Mouse (Mus musculus): Measurements from ENCODE around the gene Cel. TPM values are rescaled to one million over a fixed set of nuclear protein-coding genes. Genes with fewer than 3 reads are reported as not detected.

Cel gene
- polyA plus RNA-seq, 1 experiment from 2014 or later = 3.3 TPM

- peaks cover 28% of the 10 kb centered on the region for H3K4me1 ChIP-seq (replicated peaks; ENCODE audit: control insufficient read depth, insufficient read depth)
Observed at GRCm38 (mm10) chr2:28535263-28535540, 28.0 kb downstream of the Cel start.

GRCm38 (mm10) chr2:28534436-28535262 is 28.6 kb downstream of the Cel start:
- Histone ChIP-seq H3K9me3 (ENCODE audit: control insufficient read depth, low read length) (no peaks in the 10 kb centered on the region), H3K9ac (ENCODE audit: low read length) (peak overlapping the region; percentile 77), H3K4me2 (replicated peaks; ENCODE audit: low read depth) (peak overlapping the region; percentile 85), H3K4me1 (replicated peaks; ENCODE audit: control insufficient read depth, insufficient read depth) (peaks cover 27% of the 10 kb centered on the region), H3K36me3 (ENCODE audit: control insufficient read depth, insufficient read depth, low read length) (no peaks in the 10 kb centered on the region), H3K4me3 (ENCODE audit: low read depth, low read length) (peak overlapping the region; percentile 63), H3K27me3 (ENCODE audit: control insufficient read depth, insufficient read depth, low read length) (no peaks in the 10 kb centered on the region), H3K27ac (replicated peaks) (peak overlapping the region; percentile 69)
- TF ChIP-seq CTCF (IDR thresholded peaks at IDR 0.05; ENCODE audit: low read depth) (no peak), EP300 (optimal IDR thresholded peaks at IDR 0.05) (no peak)
- DNase-seq (ENCODE audit: low spot score) (peak; percentile 33), ATAC-seq (ENCODE audit: low FRiP score, low TSS enrichment) (no peak)
- 46% methylated on average over 11 of the region's 11 CpGs for WGBS

More at GRCm38 (mm10) chr2:28535263-28535540, 28.0 kb downstream of the Cel start:
- Histone ChIP-seq H3K27ac (replicated peaks) (peak overlapping the region; percentile 69), H3K27me3 (ENCODE audit: control insufficient read depth, insufficient read depth, low read length) (no peaks in the 10 kb centered on the region), H3K36me3 (ENCODE audit: control insufficient read depth, insufficient read depth, low read length) (no peaks in the 10 kb centered on the region), H3K4me3 (ENCODE audit: low read depth, low read length) (no peak overlapping the region), H3K9ac (ENCODE audit: low read length) (peak overlapping the region; percentile 41), H3K4me2 (replicated peaks; ENCODE audit: low read depth) (peak overlapping the region; percentile 85; the same call in 1 of the 2 replicates), H3K9me3 (ENCODE audit: control insufficient read depth, low read length) (no peaks in the 10 kb centered on the region)
- ATAC-seq (ENCODE audit: low FRiP score, low TSS enrichment) (no peak), DNase-seq (ENCODE audit: low spot score) (no peak)
- TF ChIP-seq CTCF (IDR thresholded peaks at IDR 0.05; ENCODE audit: low read depth) (no peak), EP300 (optimal IDR thresholded peaks at IDR 0.05) (no peak)
- 43% methylated on average over 4 of the region's 4 CpGs for WGBS

- Histone ChIP-seq H3K36me3 (ENCODE audit: control insufficient read depth, insufficient read depth, low read length) (no peaks in the 10 kb centered on the region), H3K4me3 (ENCODE audit: low read depth, low read length) (peak overlapping the region; percentile 63), H3K4me2 (replicated peaks; ENCODE audit: low read depth) (peak overlapping the region; percentile 85), H3K27me3 (ENCODE audit: control insufficient read depth, insufficient read depth, low read length) (no peaks in the 10 kb centered on the region), H3K9me3 (ENCODE audit: control insufficient read depth, low read length) (no peaks in the 10 kb centered on the region), H3K9ac (ENCODE audit: low read length) (peak overlapping the region; percentile 77), H3K27ac (replicated peaks) (peak overlapping the region; percentile 69), H3K4me1 (replicated peaks; ENCODE audit: control insufficient read depth, insufficient read depth) (peaks cover 22% of the 10 kb centered on the region)
- DNase-seq (ENCODE audit: low spot score) = no peak
- 60% methylated on average over 7 of the region's 7 CpGs for WGBS
- ATAC-seq (ENCODE audit: low FRiP score, low TSS enrichment) = no peak
- TF ChIP-seq EP300 (optimal IDR thresholded peaks at IDR 0.05) (no peak), CTCF (IDR thresholded peaks at IDR 0.05; ENCODE audit: low read depth) (no peak)
Observed at GRCm38 (mm10) chr2:28533901-28534435, 29.2 kb downstream of the Cel start.

GRCm38 (mm10) chr2:28532938-28533771 is 30.0 kb downstream of the Cel start:
- peaks cover 17% of the 10 kb centered on the region for H3K4me1 ChIP-seq (replicated peaks; ENCODE audit: control insufficient read depth, insufficient read depth)
- H3K9ac ChIP-seq (ENCODE audit: low read length) = peak overlapping the region; percentile 77
- H3K9me3 ChIP-seq (ENCODE audit: control insufficient read depth, low read length) = no peaks in the 10 kb centered on the region
- ATAC-seq (ENCODE audit: low FRiP score, low TSS enrichment) (peak; percentile 91), DNase-seq (ENCODE audit: low spot score) (peak; percentile 95)
- H3K4me2 ChIP-seq (replicated peaks; ENCODE audit: low read depth) = peak overlapping the region; percentile 85
- no peaks in the 10 kb centered on the region for H3K27me3 ChIP-seq (ENCODE audit: control insufficient read depth, insufficient read depth, low read length)
- peak overlapping the region; percentile 63 for H3K4me3 ChIP-seq (ENCODE audit: low read depth, low read length)
- WGBS = 2% methylated on average over 48 of the region's 49 CpGs
- H3K36me3 ChIP-seq (ENCODE audit: control insufficient read depth, insufficient read depth, low read length) = no peaks in the 10 kb centered on the region
- TF ChIP-seq CTCF (IDR thresholded peaks at IDR 0.05; ENCODE audit: low read depth) (peak; percentile 51), EP300 (optimal IDR thresholded peaks at IDR 0.05) (no peak)
- peak overlapping the region; percentile 69 for H3K27ac ChIP-seq (replicated peaks)

- WGBS = 55% methylated on average over 7 of the region's 7 CpGs
- TF ChIP-seq EP300 (optimal IDR thresholded peaks at IDR 0.05) (no peak), CTCF (IDR thresholded peaks at IDR 0.05; ENCODE audit: low read depth) (no peak)
- peaks cover 23% of the 10 kb centered on the region for H3K4me1 ChIP-seq (replicated peaks; ENCODE audit: control insufficient read depth, insufficient read depth)
Observed at GRCm38 (mm10) chr2:28530311-28530710, 32.9 kb downstream of the Cel start.

More at GRCm38 (mm10) chr2:28530311-28530710, 32.9 kb downstream of the Cel start:
- DNase-seq (ENCODE audit: low spot score) (no peak), ATAC-seq (ENCODE audit: low FRiP score, low TSS enrichment) (no peak)
- Histone ChIP-seq H3K36me3 (ENCODE audit: control insufficient read depth, insufficient read depth, low read length) (no peaks in the 10 kb centered on the region), H3K9me3 (ENCODE audit: control insufficient read depth, low read length) (no peaks in the 10 kb centered on the region), H3K9ac (ENCODE audit: low read length) (no peak overlapping the region), H3K4me2 (replicated peaks; ENCODE audit: low read depth) (no peak overlapping the region), H3K27me3 (ENCODE audit: control insufficient read depth, insufficient read depth, low read length) (no peaks in the 10 kb centered on the region), H3K27ac (replicated peaks) (peak overlapping the region; percentile 70), H3K4me3 (ENCODE audit: low read depth, low read length) (no peak overlapping the region)

All from stomach, postnatal 0 days (tissue).